Mouse (Mus musculus): ENCODE measurements at regions not wholly inside any gene's neighbourhood (a gene's known extent, or its start where the extent isn't known, plus 50 kb on each side); places are given as distances from the start of the nearest gene placed in this dataset.
A peak's percentile ranks its signal among the peaks of the same experiment; 100 is the strongest.

DNA sequence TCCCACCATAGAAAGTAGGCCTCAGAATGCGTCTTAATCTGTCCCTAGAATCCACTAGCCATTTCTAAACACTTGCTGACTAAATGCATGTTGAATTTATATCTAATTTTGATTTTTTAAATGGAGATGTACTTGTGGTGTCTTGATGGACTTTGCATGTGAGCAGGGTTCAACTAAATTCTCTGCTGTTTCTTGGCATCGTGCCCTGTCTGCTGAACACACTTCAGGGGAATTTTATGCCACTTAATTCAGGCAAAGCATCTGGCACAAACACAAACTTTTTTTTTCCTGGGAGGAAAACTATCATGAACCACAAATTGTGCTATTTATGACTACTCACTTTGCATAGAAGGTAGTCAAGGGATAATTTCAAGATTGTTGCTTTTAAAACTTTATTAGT, 87.7 kb downstream of the Stc2 start:
- no peak for DNase-seq (ENCODE audit: low read depth, low spot score)

- peak; percentile 80 for DNase-seq (ENCODE audit: low read depth, low spot score)
Observed at GRCm38 (mm10) chr11:31248467-31248866, 66.2 kb upstream of the Gm17332 start.

All from mesoderm, embryonic 11.5 days (tissue).